Mouse (Mus musculus): ENCODE results near the gene Ddx23. TPM values are rescaled to one million over a fixed set of nuclear protein-coding genes. Genes with fewer than 3 reads are reported as not detected.
A peak's percentile ranks its signal among the peaks of the same experiment; 100 is the strongest.

The Ddx23 gene
- polyA plus RNA-seq, 1 experiment from 2014 or later, result 23.1 TPM

DNA sequence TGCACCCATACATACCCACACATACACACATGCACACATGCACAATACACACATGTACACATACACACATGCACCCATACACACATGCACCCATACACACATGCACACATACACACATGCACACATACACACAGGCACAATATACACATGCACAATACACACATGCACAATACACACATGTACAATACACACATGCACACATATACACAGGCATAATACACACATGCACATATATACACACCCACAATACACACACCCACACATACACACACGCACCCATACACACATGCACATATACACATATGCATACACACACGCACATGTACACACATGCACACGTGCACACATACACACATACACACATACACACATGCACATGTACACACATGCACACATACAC lies 50.5 kb downstream of the Ddx23 start:
- Histone ChIP-seq H3K27me3 (no peaks in the 10 kb centered on the region), H3K4me3 (replicated peaks) (no peak overlapping the region), H3K9ac (no peak overlapping the region), H3K27ac (no peak overlapping the region), H3K4me2 (no peak overlapping the region), H3K9me3 (replicated peaks) (no peaks in the 10 kb centered on the region), H3K36me3 (no peaks in the 10 kb centered on the region), H3K4me1 (peaks cover 36% of the 10 kb centered on the region)
- no peak for ATAC-seq (replicated peaks; ENCODE audit: low FRiP score)
- WGBS, result 96% methylated on average over 3 of the region's 3 CpGs

- 4% methylated on average over 12 of the region's 12 CpGs for WGBS
- Histone ChIP-seq H3K4me1 (peaks cover 45% of the 10 kb centered on the region), H3K9me3 (replicated peaks) (no peaks in the 10 kb centered on the region), H3K4me3 (replicated peaks) (peak overlapping the region; percentile 81), H3K36me3 (peaks cover 10% of the 10 kb centered on the region), H3K27me3 (no peaks in the 10 kb centered on the region), H3K27ac (peak overlapping the region; percentile 98), H3K9ac (peak overlapping the region; percentile 90), H3K4me2 (peak overlapping the region; percentile 93)
- ATAC-seq (replicated peaks; ENCODE audit: low FRiP score), result no peak
Observed at GRCm38 (mm10) chr15:98610131-98610633, 52.5 kb downstream of the Ddx23 start.

GRCm38 (mm10) chr15:98609331-98610130 lies 53.2 kb downstream of the Ddx23 start, which contains the start of gene Adcy6:
TSS of gene Adcy6 (minus strand) at chr15:98610076.
- no peaks in the 10 kb centered on the region for H3K9me3 ChIP-seq (replicated peaks)

GRCm38 (mm10) chr15:98608784-98609250 lies 53.9 kb downstream of the Ddx23 start:
- 0% methylated on average over 9 of the region's 26 CpGs for WGBS
- H3K4me2 ChIP-seq, result peak overlapping the region; percentile 93
- peaks cover 21% of the 10 kb centered on the region for H3K36me3 ChIP-seq
- H3K4me3 ChIP-seq (replicated peaks), result peak overlapping the region; percentile 81
- H3K27ac ChIP-seq, result peak overlapping the region; percentile 98
- no peaks in the 10 kb centered on the region for H3K9me3 ChIP-seq (replicated peaks)
- peak overlapping the region; percentile 90 for H3K9ac ChIP-seq
- ATAC-seq (replicated peaks; ENCODE audit: low FRiP score), result peak; percentile 44
- peaks cover 59% of the 10 kb centered on the region for H3K4me1 ChIP-seq
- H3K27me3 ChIP-seq, result no peaks in the 10 kb centered on the region

More at GRCm38 (mm10) chr15:98609331-98610130, 53.2 kb downstream of the Ddx23 start, which contains the start of gene Adcy6:
- ATAC-seq (replicated peaks; ENCODE audit: low FRiP score), result peak; percentile 83
- Histone ChIP-seq H3K4me1 (peaks cover 51% of the 10 kb centered on the region), H3K27ac (peak within 1 kb of the TSS; percentile 98), H3K9ac (peak within 1 kb of the TSS; percentile 90), H3K4me3 (replicated peaks) (peak within 1 kb of the TSS; percentile 81), H3K27me3 (no peaks in the 10 kb centered on the region), H3K36me3 (peaks cover 14% of the 10 kb centered on the region), H3K4me2 (peak within 1 kb of the TSS; percentile 93)
- WGBS, result 1% methylated on average over 64 of the region's 75 CpGs

GRCm38 (mm10) chr15:98608058-98608783 lies 54.5 kb downstream of the Ddx23 start:
- Histone ChIP-seq H3K4me3 (replicated peaks) (peak overlapping the region; percentile 81), H3K27me3 (no peaks in the 10 kb centered on the region), H3K9ac (peak overlapping the region; percentile 90), H3K9me3 (replicated peaks) (no peaks in the 10 kb centered on the region), H3K4me1 (peaks cover 65% of the 10 kb centered on the region), H3K4me2 (peak overlapping the region; percentile 93), H3K27ac (peak overlapping the region; percentile 98), H3K36me3 (peaks cover 27% of the 10 kb centered on the region)
- 0 out of 2 replicates have a peak, but pooled peaks have one; percentile 10 for ATAC-seq (replicated peaks; ENCODE audit: low FRiP score)
- 6% methylated on average over 10 of the region's 10 CpGs for WGBS

DNA sequence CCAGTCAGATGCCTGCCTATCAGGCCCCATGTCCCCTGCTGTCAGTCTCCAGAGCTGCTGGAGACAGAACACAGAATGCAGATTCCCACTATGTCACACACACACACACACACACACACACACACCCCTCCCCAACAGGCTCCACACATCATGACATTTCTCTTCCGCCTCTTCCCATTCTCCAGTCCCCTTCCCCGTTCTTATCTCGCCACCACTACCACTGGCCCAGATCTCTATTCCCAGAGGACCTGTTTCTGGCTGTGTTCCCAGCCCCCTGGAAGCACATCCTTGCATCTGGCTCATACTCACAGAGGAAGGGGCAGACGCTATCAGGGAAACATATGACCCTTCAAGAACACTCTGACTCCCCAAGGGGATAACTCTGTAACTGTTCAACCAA lies 55.1 kb downstream of the Ddx23 start:
- Histone ChIP-seq H3K4me2 (peak overlapping the region; percentile 93), H3K36me3 (peaks cover 31% of the 10 kb centered on the region), H3K9ac (peak overlapping the region; percentile 90), H3K4me1 (peaks cover 71% of the 10 kb centered on the region), H3K4me3 (replicated peaks) (peak overlapping the region; percentile 81), H3K27me3 (no peaks in the 10 kb centered on the region), H3K27ac (peak overlapping the region; percentile 98), H3K9me3 (replicated peaks) (no peaks in the 10 kb centered on the region)
- no peak for ATAC-seq (replicated peaks; ENCODE audit: low FRiP score)
- 27% methylated on average over 4 of the region's 4 CpGs for WGBS

DNA sequence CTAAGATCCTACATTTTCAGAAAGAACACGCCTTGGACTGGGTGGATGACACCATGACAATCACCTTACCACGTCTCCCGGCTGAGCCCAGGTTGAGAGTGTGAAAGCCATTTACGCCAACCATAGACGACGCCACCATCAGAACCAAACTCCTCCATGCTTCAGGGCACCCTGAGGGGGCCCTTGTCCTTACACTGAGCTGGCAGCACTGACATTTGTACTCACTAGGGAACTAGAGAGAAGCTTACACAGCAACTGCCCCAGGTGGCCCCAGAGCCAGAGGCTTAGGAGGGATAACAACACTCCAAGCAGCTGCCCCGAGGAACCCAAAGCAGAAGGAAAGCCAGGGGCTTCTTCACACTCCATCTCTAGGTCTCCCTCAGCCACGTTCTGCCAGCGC lies 56.0 kb downstream of the Ddx23 start:
- no peak for ATAC-seq (replicated peaks; ENCODE audit: low FRiP score)
- H3K4me1 ChIP-seq, result peaks cover 79% of the 10 kb centered on the region
- H3K4me2 ChIP-seq, result peak overlapping the region; percentile 93
- peak overlapping the region; percentile 43; the same call in 1 of the 2 replicates for H3K27ac ChIP-seq
- peak overlapping the region; percentile 81 for H3K4me3 ChIP-seq (replicated peaks)
- peaks cover 31% of the 10 kb centered on the region for H3K36me3 ChIP-seq
- no peaks in the 10 kb centered on the region for H3K27me3 ChIP-seq
- H3K9me3 ChIP-seq (replicated peaks), result no peaks in the 10 kb centered on the region
- 59% methylated on average over 9 of the region's 9 CpGs for WGBS
- 0 out of 2 replicates have a peak overlapping the region, but pooled peaks have one; percentile 18 for H3K9ac ChIP-seq

- Histone ChIP-seq H3K4me1 (peaks cover 86% of the 10 kb centered on the region), H3K9ac (no peak overlapping the region), H3K9me3 (replicated peaks) (no peaks in the 10 kb centered on the region), H3K27ac (0 out of 2 replicates have a peak overlapping the region, but pooled peaks have one; percentile 43), H3K4me2 (peak overlapping the region; percentile 93), H3K36me3 (peaks cover 35% of the 10 kb centered on the region), H3K27me3 (no peaks in the 10 kb centered on the region), H3K4me3 (replicated peaks) (peak overlapping the region; percentile 81)
- 79% methylated on average over 12 of the region's 12 CpGs for WGBS
- no peak for ATAC-seq (replicated peaks; ENCODE audit: low FRiP score)
Observed at GRCm38 (mm10) chr15:98606051-98606536, 56.6 kb downstream of the Ddx23 start.

- no peak for ATAC-seq (replicated peaks; ENCODE audit: low FRiP score)
- H3K36me3 ChIP-seq, result peaks cover 55% of the 10 kb centered on the region
- no peaks in the 10 kb centered on the region for H3K9me3 ChIP-seq (replicated peaks)
- H3K4me3 ChIP-seq (replicated peaks), result peak overlapping the region; percentile 41; the same call in 1 of the 2 replicates
- WGBS, result 86% methylated on average over 24 of the region's 24 CpGs
- peaks cover 83% of the 10 kb centered on the region for H3K4me1 ChIP-seq
- no peak overlapping the region for H3K9ac ChIP-seq
- H3K27me3 ChIP-seq, result no peaks in the 10 kb centered on the region
- peak overlapping the region; percentile 63 for H3K4me2 ChIP-seq
- peak overlapping the region; percentile 92 for H3K27ac ChIP-seq
Observed at GRCm38 (mm10) chr15:98604041-98604575, 58.6 kb downstream of the Ddx23 start.

- Histone ChIP-seq H3K9ac (peak overlapping the region; percentile 51), H3K27me3 (no peaks in the 10 kb centered on the region), H3K36me3 (peaks cover 65% of the 10 kb centered on the region), H3K9me3 (replicated peaks) (no peaks in the 10 kb centered on the region), H3K4me2 (peak overlapping the region; percentile 63), H3K4me1 (peaks cover 76% of the 10 kb centered on the region), H3K27ac (peak overlapping the region; percentile 92), H3K4me3 (replicated peaks) (peak overlapping the region; percentile 41)
- 37% methylated on average over 4 of the region's 4 CpGs for WGBS
- no peak for ATAC-seq (replicated peaks; ENCODE audit: low FRiP score)
Observed at GRCm38 (mm10) chr15:98602921-98603458, 59.7 kb downstream of the Ddx23 start.

DNA sequence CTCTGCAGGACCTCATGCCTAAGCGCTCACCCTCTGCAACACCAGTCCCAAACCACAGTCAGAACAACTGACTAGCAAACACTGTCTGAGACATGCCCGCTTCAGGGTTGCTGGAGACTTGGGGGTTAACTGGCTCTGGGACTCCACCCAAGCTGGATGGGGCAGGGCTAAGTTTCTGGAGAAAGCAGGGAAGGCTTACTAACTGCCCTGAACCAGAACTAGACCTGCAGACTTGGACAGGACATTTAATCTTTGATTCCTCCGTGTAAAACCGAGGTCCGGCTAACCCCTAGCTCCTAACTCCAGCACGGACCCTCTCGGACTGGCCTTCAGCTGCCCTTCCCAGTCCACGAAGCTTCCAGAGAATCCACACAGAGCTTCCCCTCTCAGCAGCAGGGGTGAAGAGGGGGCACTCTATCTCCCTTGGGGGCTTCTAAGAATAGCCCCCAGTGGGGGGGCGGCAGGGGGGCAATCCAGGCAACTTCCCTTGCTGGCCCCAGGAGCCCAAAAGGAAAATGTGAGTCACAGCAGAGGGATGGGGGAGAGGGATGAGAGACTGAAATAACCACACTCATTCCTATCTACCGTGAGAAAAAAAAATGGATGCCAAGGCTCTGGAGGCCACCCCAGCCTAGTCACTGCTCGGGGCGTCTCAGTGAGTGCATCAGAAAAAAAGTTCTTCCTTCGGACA lies 60.4 kb downstream of the Ddx23 start:
- H3K9ac ChIP-seq, result peak overlapping the region; percentile 51
- peaks cover 69% of the 10 kb centered on the region for H3K4me1 ChIP-seq
- no peaks in the 10 kb centered on the region for H3K9me3 ChIP-seq (replicated peaks)
- no peaks in the 10 kb centered on the region for H3K27me3 ChIP-seq
- H3K4me3 ChIP-seq (replicated peaks), result peak overlapping the region; percentile 41
- WGBS, result 28% methylated on average over 13 of the region's 13 CpGs
- peaks cover 72% of the 10 kb centered on the region for H3K36me3 ChIP-seq
- H3K27ac ChIP-seq, result peak overlapping the region; percentile 92
- peak; percentile 68 for ATAC-seq (replicated peaks; ENCODE audit: low FRiP score)
- H3K4me2 ChIP-seq, result peak overlapping the region; percentile 63

Data from kidney, embryonic 15.5 days (tissue).